Mouse (Mus musculus): ENCODE measurements around the gene Rasgrp1. TPM values are rescaled to one million over a fixed set of nuclear protein-coding genes. Genes with fewer than 3 reads are reported as not detected.

Rasgrp1 gene
- polyA plus RNA-seq, 1 experiment from 2014 or later = 0.55 TPM

GRCm38 (mm10) chr2:117357939-117358338, 15.1 kb upstream of the Rasgrp1 start:
- H3K27me3 ChIP-seq (replicated peaks; ENCODE audit: low read depth, poor library complexity, severe bottlenecking) = no peaks in the 10 kb centered on the region
- no peak for DNase-seq (ENCODE audit: low spot score)
- no peak overlapping the region for H3K27ac ChIP-seq (replicated peaks)
- no peaks in the 10 kb centered on the region for H3K9me3 ChIP-seq
- no peaks in the 10 kb centered on the region for H3K36me3 ChIP-seq (replicated peaks)
- H3K4me1 ChIP-seq = peaks cover 6% of the 10 kb centered on the region
- no peak overlapping the region for H3K4me3 ChIP-seq

- H3K27ac ChIP-seq (replicated peaks) = no peak overlapping the region
- 79% methylated on average over 9 of the region's 9 CpGs for WGBS
- H3K9me3 ChIP-seq = no peaks in the 10 kb centered on the region
- DNase-seq (ENCODE audit: low spot score) = no peak
- H3K36me3 ChIP-seq (replicated peaks) = no peaks in the 10 kb centered on the region
- H3K4me1 ChIP-seq = peaks cover 6% of the 10 kb centered on the region
- H3K27me3 ChIP-seq (replicated peaks; ENCODE audit: low read depth, poor library complexity, severe bottlenecking) = no peaks in the 10 kb centered on the region
- H3K4me3 ChIP-seq = no peak overlapping the region
These were observed 9.7 kb upstream of the Rasgrp1 start for GRCm38 (mm10) chr2:117352305-117353123.

GRCm38 (mm10) chr2:117350138-117350537, 7.3 kb upstream of the Rasgrp1 start:
- WGBS = 59% methylated on average over 6 of the region's 6 CpGs
- Histone ChIP-seq H3K36me3 (replicated peaks) (no peaks in the 10 kb centered on the region), H3K4me3 (no peak overlapping the region), H3K27ac (replicated peaks) (no peak overlapping the region), H3K4me1 (peaks cover 6% of the 10 kb centered on the region), H3K9me3 (no peaks in the 10 kb centered on the region), H3K27me3 (replicated peaks; ENCODE audit: low read depth, poor library complexity, severe bottlenecking) (peaks cover 1% of the 10 kb centered on the region)
- no peak for DNase-seq (ENCODE audit: low spot score)

- H3K4me1 ChIP-seq = peaks cover 15% of the 10 kb centered on the region
- DNase-seq (ENCODE audit: low spot score) = no peak
- no peak overlapping the region for H3K27ac ChIP-seq (replicated peaks)
- peak overlapping the region; percentile 66 for H3K4me3 ChIP-seq
- no peaks in the 10 kb centered on the region for H3K36me3 ChIP-seq (replicated peaks)
- no peaks in the 10 kb centered on the region for H3K9me3 ChIP-seq
- 34% methylated on average over 7 of the region's 7 CpGs for WGBS
- peaks cover 56% of the 10 kb centered on the region for H3K27me3 ChIP-seq (replicated peaks; ENCODE audit: low read depth, poor library complexity, severe bottlenecking)
These were observed 431 bp upstream of the Rasgrp1 start for GRCm38 (mm10) chr2:117343240-117343624.

GRCm38 (mm10) chr2:117342090-117342546, 683 bp downstream of the Rasgrp1 start:
- under 1% methylated on average over 19 of the region's 19 CpGs for WGBS
- H3K4me3 ChIP-seq = peak overlapping the region; percentile 66
- peaks cover 58% of the 10 kb centered on the region for H3K27me3 ChIP-seq (replicated peaks; ENCODE audit: low read depth, poor library complexity, severe bottlenecking)
- H3K27ac ChIP-seq (replicated peaks) = 0 out of 2 replicates have a peak overlapping the region, but pooled peaks have one; percentile 15
- DNase-seq (ENCODE audit: low spot score) = peak; percentile 82
- H3K4me1 ChIP-seq = peaks cover 15% of the 10 kb centered on the region
- H3K36me3 ChIP-seq (replicated peaks) = no peaks in the 10 kb centered on the region
- no peaks in the 10 kb centered on the region for H3K9me3 ChIP-seq

- Histone ChIP-seq H3K4me1 (peaks cover 32% of the 10 kb centered on the region), H3K4me3 (no peak overlapping the region), H3K36me3 (replicated peaks) (no peaks in the 10 kb centered on the region), H3K27me3 (replicated peaks; ENCODE audit: low read depth, poor library complexity, severe bottlenecking) (peaks cover 41% of the 10 kb centered on the region), H3K27ac (replicated peaks) (no peak overlapping the region), H3K9me3 (no peaks in the 10 kb centered on the region)
- no peak for DNase-seq (ENCODE audit: low spot score)
- WGBS = 55% methylated on average over 3 of the region's 3 CpGs
These were observed 4.3 kb downstream of the Rasgrp1 start for GRCm38 (mm10) chr2:117338501-117338900.

GRCm38 (mm10) chr2:117337902-117338301, 4.9 kb downstream of the Rasgrp1 start:
- H3K4me3 ChIP-seq = no peak overlapping the region
- WGBS = 93% methylated on average over 7 of the region's 7 CpGs

GRCm38 (mm10) chr2:117336946-117337665, 5.7 kb downstream of the Rasgrp1 start:
- Histone ChIP-seq H3K9me3 (no peaks in the 10 kb centered on the region), H3K4me1 (peaks cover 28% of the 10 kb centered on the region), H3K27me3 (replicated peaks; ENCODE audit: low read depth, poor library complexity, severe bottlenecking) (peaks cover 27% of the 10 kb centered on the region), H3K4me3 (no peak overlapping the region), H3K36me3 (replicated peaks) (no peaks in the 10 kb centered on the region), H3K27ac (replicated peaks) (no peak overlapping the region)
- no peak for DNase-seq (ENCODE audit: low spot score)
- WGBS = 56% methylated on average over 5 of the region's 5 CpGs

More at GRCm38 (mm10) chr2:117337902-117338301, 4.9 kb downstream of the Rasgrp1 start:
- Histone ChIP-seq H3K9me3 (no peaks in the 10 kb centered on the region), H3K27me3 (replicated peaks; ENCODE audit: low read depth, poor library complexity, severe bottlenecking) (peaks cover 35% of the 10 kb centered on the region), H3K27ac (replicated peaks) (no peak overlapping the region), H3K36me3 (replicated peaks) (no peaks in the 10 kb centered on the region), H3K4me1 (peaks cover 30% of the 10 kb centered on the region)
- DNase-seq (ENCODE audit: low spot score) = no peak

- 41% methylated on average over 4 of the region's 4 CpGs for WGBS
- H3K27me3 ChIP-seq (replicated peaks; ENCODE audit: low read depth, poor library complexity, severe bottlenecking) = peaks cover 13% of the 10 kb centered on the region; the same call in 1 of the 2 replicates
These were observed 7.1 kb downstream of the Rasgrp1 start for GRCm38 (mm10) chr2:117335552-117336188.

GRCm38 (mm10) chr2:117331634-117332033, 11.2 kb downstream of the Rasgrp1 start:
- Histone ChIP-seq H3K27ac (replicated peaks) (no peak overlapping the region), H3K4me3 (no peak overlapping the region), H3K9me3 (no peaks in the 10 kb centered on the region), H3K27me3 (replicated peaks; ENCODE audit: low read depth, poor library complexity, severe bottlenecking) (no peaks in the 10 kb centered on the region; the same call in 1 of the 2 replicates), H3K4me1 (peaks cover 20% of the 10 kb centered on the region), H3K36me3 (replicated peaks) (no peaks in the 10 kb centered on the region)
- no peak for DNase-seq (ENCODE audit: low spot score)
- 56% methylated on average over 5 of the region's 5 CpGs for WGBS

More at GRCm38 (mm10) chr2:117335552-117336188, 7.1 kb downstream of the Rasgrp1 start:
- H3K36me3 ChIP-seq (replicated peaks) = no peaks in the 10 kb centered on the region
- no peak overlapping the region for H3K27ac ChIP-seq (replicated peaks)
- peaks cover 23% of the 10 kb centered on the region for H3K4me1 ChIP-seq
- no peaks in the 10 kb centered on the region for H3K9me3 ChIP-seq
- no peak overlapping the region for H3K4me3 ChIP-seq
- DNase-seq (ENCODE audit: low spot score) = no peak

GRCm38 (mm10) chr2:117328521-117329285, 14.1 kb downstream of the Rasgrp1 start:
- Histone ChIP-seq H3K36me3 (replicated peaks) (no peaks in the 10 kb centered on the region), H3K4me1 (peaks cover 6% of the 10 kb centered on the region; the same call in 1 of the 2 replicates), H3K27ac (replicated peaks) (no peak overlapping the region), H3K27me3 (replicated peaks; ENCODE audit: low read depth, poor library complexity, severe bottlenecking) (no peaks in the 10 kb centered on the region; the same call in 1 of the 2 replicates), H3K9me3 (no peaks in the 10 kb centered on the region), H3K4me3 (no peak overlapping the region)
- DNase-seq (ENCODE audit: low spot score) = no peak
- 81% methylated on average over 9 of the region's 9 CpGs for WGBS

- no peaks in the 10 kb centered on the region for H3K9me3 ChIP-seq
- H3K36me3 ChIP-seq (replicated peaks) = no peaks in the 10 kb centered on the region
- no peak overlapping the region for H3K27ac ChIP-seq (replicated peaks)
- 91% methylated on average over 8 of the region's 8 CpGs for WGBS
- H3K4me1 ChIP-seq = no peaks in the 10 kb centered on the region
- no peak overlapping the region for H3K4me3 ChIP-seq
- H3K27me3 ChIP-seq (replicated peaks; ENCODE audit: low read depth, poor library complexity, severe bottlenecking) = no peaks in the 10 kb centered on the region; the same call in 1 of the 2 replicates
- DNase-seq (ENCODE audit: low spot score) = no peak
These were observed 20.4 kb downstream of the Rasgrp1 start for GRCm38 (mm10) chr2:117322399-117322798.
